Mouse (Mus musculus): ENCODE measurements at regions not wholly inside any gene's neighbourhood (a gene's known extent, or its start where the extent isn't known, plus 50 kb on each side); places are given as distances from the start of the nearest gene placed in this dataset.

GRCm38 (mm10) chr16:93458011-93458585, 145.8 kb downstream of the Setd4 start:
- no peak for TF ChIP-seq ZNF384 (IDR thresholded peaks at IDR 0.05; ENCODE audit: low read depth, low read length)
- TF ChIP-seq MAFK (IDR thresholded peaks at IDR 0.05; ENCODE audit: insufficient read depth, low read depth, low read length) = no peak
- TF ChIP-seq ZC3H11A (IDR thresholded peaks at IDR 0.05; ENCODE audit: borderline replicate concordance, low read depth, low read length) = no peak
- TF ChIP-seq HCFC1 (IDR thresholded peaks at IDR 0.05; ENCODE audit: borderline replicate concordance, insufficient read depth, low read length) = no peak
- no peak for TF ChIP-seq CHD2 (IDR thresholded peaks at IDR 0.05; ENCODE audit: low read depth, low read length)
